Mouse (Mus musculus): ENCODE data around the gene Hist1h2ai.
"Not testable (repeated sequence)": the region's sequence is repeated elsewhere in the genome, so short reads cannot be mapped to it uniquely, and the experiment has no call there.

Gene Hist1h2ai

DNA sequence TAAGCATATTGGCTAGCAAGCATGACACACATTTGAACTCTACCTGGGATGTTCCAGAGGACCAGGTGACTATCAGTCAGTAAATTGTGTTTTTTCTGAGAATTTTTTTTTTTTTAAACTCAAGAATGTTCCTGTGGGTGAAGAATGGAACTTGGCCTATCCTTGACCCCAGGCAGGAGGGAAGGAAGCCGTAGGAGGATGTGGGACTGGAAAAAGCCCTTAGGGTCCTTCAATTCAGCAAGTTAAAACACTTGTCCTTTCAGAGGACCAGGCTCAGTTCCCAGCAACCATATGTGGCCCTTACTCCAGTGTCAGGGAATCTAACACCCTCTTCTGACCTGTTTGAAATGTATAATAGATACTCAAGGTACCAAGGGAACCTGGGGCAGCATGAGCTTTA lies 13.3 kb downstream of the Hist1h2ai start:
- no peak for DNase-seq

GRCm38 (mm10) chr13:21733466-21733865 lies 17.2 kb downstream of the Hist1h2ai start:
- DNase-seq = no peak

- peak; percentile 96 for DNase-seq
These were observed 18.0 kb downstream of the Hist1h2ai start for GRCm38 (mm10) chr13:21734010-21734905.

- DNase-seq = peak; percentile 97
These were observed 18.9 kb downstream of the Hist1h2ai start, which contains the start of gene Hist1h4j for GRCm38 (mm10) chr13:21734906-21735767. TSS of gene Hist1h4j (plus strand) at chr13:21735064.

DNA sequence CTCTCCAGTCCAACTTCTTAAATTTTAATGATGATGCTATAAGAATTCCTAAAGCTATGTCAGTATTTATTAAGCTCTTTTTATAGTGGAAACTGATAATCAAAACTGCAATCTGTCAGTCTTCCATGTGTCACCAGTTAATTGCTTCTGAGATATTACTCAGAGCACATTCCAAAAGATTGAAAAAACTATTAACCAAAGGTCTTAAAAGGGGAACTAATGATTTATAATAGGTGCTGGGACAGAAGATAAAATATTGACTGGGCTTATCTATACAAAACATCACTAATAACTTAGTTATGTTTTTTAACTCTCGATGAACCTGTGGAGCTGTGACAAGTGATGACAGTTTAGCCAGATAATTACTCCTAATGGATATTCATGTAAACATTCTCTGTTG lies 28.8 kb downstream of the Hist1h2ai start:
- DNase-seq = no peak

GRCm38 (mm10) chr13:21749387-21750158 lies 33.4 kb downstream of the Hist1h2ai start:
- DNase-seq = peak; percentile 67

DNA sequence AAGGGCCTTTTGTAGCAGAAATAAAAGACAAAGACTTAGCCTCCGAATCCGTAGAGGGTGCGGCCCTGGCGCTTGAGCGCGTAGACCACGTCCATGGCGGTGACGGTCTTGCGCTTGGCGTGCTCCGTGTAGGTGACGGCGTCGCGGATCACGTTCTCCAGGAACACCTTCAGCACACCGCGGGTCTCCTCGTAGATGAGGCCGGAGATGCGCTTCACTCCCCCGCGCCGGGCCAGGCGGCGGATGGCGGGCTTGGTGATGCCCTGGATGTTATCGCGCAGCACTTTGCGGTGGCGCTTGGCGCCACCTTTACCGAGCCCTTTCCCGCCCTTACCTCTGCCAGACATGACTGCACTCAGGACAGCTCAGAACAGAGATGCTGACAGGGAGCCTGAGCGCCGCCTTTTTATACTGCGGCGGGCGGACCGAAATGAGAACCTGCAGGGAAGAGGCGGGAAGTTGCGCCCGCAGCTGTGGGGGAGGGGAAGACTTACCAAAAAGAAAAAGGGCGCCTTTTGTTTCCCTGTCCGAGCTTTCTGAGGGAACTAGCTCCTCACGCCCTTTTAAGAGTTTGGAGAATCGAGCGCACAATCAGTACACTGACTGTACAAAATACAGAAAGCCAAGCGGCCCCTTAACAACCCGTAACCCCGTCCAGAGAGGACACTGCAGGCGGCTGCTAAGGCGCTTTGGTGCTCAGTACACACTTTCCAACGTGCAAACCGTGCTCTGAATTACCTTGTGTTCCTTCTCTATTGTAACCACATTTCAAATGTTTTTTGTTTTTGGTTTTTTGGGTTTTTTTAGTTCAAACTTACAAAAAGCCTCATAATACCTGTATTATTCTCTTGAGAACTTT lies 34.2 kb downstream of the Hist1h2ai start, which contains the start of gene Hist1h4k:
TSS of gene Hist1h4k (minus strand) at position 347 of the 859 bp plus-strand sequence.
- DNase-seq = peak; percentile 99

DNA sequence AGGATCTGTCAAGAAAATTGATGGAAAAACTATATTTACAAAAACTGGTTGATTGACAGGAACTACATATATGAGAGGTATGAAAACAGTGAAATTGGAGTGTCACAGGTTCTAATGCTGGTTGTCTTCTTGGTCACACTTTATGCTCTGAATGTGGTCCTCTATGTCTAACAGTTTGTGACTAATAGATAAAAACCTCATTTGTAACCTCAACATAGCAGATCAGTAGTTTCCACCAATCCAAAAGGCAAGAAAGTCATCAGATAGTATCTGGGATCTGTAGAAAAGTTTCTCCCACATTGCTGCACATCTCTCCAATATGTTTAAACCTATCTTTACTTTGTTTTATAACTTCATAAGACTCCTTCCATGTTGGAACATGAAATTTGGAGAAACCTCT lies 35.2 kb downstream of the Hist1h2ai start:
- DNase-seq = no peak

DNA sequence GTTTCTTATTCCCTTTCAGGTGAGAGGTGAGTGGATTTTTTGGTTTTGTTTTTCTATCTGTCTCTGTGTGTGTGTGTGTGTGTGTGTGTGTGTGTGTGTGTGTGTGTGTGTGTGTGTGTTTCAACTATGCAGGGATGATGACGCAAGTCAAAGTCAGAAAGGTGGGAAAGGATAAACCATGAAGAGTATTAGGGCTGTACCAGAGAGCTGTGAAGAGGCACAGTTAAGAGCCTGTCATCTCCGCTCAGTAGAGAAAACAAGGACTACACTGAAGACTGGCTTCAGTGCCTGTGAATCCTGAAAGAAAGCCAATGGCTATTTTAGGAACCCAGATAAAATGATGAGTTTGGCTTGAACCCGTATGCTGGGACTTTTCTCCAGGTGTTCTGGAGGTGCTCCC lies 35.6 kb downstream of the Hist1h2ai start:
- DNase-seq = peak; percentile 23

DNA sequence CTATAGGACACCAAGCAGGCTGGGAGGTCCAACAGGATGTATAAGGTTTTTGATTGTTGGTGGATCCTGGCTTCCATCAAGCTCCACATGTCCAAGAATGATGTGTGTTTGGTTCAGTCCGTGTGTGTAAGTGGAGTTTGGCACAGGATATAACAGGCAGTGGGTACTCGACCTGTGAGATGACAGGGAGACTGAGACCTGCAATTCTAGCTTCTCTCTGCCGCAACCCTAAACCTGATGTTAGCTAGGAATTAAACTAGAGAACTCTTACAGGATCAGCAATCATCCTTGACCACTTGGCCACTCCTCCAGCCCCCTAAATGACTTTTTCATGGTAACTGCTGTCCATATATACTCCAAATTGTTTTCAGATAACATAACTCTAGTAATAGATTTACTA lies 36.1 kb downstream of the Hist1h2ai start:
- peak; percentile 22 for DNase-seq

DNA sequence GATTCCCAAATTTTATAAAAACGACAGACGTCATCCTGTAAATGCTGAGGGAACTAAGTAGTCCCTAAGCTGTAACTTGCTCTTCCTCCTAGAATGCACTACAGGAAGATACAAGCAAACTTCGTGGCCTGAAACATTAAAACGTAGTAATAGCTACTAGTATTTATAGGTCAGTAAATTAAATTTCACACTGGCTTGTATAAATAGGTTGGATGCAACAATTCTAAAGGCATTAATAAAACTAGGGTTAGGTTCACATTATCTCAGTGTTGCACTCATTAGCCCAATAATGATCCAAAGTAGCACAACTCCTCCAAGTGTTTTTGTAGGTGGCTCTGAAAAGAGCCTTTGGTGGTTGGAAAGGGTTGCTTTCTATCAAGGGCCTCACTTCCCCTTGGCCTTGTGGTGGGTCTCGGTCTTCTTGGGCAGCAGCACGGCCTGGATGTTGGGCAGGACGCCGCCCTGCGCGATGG lies 36.9 kb downstream of the Hist1h2ai start:
- no peak for DNase-seq

- peak; percentile 98 for DNase-seq
These were observed 37.5 kb downstream of the Hist1h2ai start, which contains the start of the genes Hist1h2ak and Hist1h2bn for GRCm38 (mm10) chr13:21753524-21754285. TSS of gene Hist1h2ak (minus strand) at chr13:21753827. TSS of gene Hist1h2bn (plus strand) at chr13:21754123.

- DNase-seq = not testable (repeated sequence)
These were observed 38.2 kb downstream of the Hist1h2ai start for GRCm38 (mm10) chr13:21754294-21755001.

- no peak for DNase-seq
These were observed 39.5 kb downstream of the Hist1h2ai start for GRCm38 (mm10) chr13:21755707-21756106.

All from heart, adult 11 months (tissue).